Mouse (Mus musculus): Measurements from ENCODE around the gene Rbp2.
A peak's percentile ranks its signal among the peaks of the same experiment; 100 is the strongest.

Rbp2 gene

DNA sequence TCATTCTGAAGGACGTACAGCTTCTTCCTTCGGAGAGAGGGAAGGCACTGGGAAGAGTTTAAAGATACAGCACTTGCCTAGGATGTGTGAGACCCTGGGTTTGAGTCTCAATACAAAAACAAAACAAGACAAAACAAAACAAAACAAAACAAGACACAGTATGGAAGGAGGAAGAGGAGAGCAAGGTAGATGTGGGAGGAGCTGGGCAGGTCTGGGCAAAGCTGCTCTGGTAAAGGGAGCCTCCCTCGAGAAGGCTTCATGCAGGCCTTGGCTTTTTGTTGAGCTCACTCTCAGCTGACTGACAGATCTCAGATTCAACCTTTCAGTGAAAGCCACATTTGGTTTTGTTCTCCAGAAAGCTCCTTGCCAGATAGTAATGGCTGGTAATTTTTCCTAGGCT, at the start of gene Rbp2:
Gene Rbp2, plus strand, starts transcription at position 301 of the 400 bp plus-strand sequence.
- no peak for DNase-seq (ENCODE audit: low spot score)

DNA sequence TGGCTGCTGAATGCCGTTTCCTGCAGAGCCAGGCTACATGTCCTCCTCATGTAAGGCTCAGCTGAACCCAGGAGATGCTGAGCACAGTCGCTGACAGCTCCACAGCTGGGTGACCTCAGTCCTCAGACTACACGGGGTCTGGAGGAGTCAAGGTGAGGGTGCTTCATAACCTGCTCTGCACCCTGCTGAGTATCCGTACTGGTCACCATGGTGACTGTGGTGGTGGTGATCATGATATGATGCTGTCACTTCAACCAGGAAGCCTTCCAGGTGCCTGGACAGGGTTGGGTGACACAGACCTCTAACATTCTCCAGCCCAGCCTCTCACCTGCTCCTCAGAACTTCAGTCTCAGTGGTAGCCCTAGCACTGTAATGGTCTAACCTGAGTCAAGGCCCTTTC, 48.1 kb upstream of the Rbp2 start:
- no peak for DNase-seq (ENCODE audit: low spot score)

GRCm38 (mm10) chr9:98439091-98439490, 46.8 kb upstream of the Rbp2 start:
- no peak for DNase-seq (ENCODE audit: low spot score)

DNA sequence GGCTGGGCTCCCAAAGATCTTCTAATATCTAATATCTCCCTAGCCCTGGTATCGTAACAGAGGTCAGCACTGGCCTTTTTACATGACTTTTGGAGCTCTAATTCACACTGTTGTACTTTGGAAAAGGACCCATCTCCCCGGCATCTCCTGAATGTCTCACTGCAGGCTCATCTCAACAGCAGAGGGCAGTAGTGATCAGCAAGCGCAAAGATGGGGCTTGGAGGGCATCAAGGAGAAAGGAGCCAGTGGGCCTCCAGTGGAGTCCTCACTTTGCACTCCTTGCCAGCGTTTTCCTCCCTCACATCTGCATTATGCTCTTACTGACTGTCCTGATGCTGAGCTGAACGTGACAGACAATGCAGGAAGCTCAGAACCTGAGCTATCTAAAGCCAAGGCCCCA, 43.3 kb upstream of the Rbp2 start:
- DNase-seq (ENCODE audit: low spot score), result peak; percentile 15

GRCm38 (mm10) chr9:98445359-98446149, 40.4 kb upstream of the Rbp2 start:
- no peak for DNase-seq (ENCODE audit: low spot score)

GRCm38 (mm10) chr9:98450976-98451375, 34.9 kb upstream of the Rbp2 start:
- DNase-seq (ENCODE audit: low spot score), result no peak

DNA sequence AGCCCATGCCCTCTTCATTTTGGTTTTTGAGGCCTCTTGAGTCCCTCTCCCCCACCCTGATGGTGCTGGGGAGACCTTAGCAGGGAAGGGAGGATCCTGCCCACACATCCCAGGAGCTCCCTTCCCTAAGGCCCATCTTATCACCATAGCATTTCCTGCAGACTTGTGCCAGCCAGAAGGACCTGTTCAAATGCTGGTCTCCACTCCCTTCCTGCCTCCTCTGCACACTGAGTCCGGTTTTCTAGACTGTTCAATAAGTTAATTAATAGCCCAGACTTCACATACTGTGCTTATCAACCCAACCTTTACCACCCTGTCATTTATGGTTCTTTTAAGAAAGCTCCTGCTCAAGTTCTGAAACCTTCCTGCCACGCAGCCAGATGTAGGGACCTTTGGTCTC, 19.2 kb upstream of the Rbp2 start:
- DNase-seq (ENCODE audit: low spot score), result no peak

- DNase-seq (ENCODE audit: low spot score), result no peak
These were observed 5.7 kb upstream of the Rbp2 start for GRCm38 (mm10) chr9:98480172-98480749.

GRCm38 (mm10) chr9:98482256-98482655, 3.7 kb upstream of the Rbp2 start:
- DNase-seq (ENCODE audit: low spot score), result no peak

GRCm38 (mm10) chr9:98485020-98485419, 895 bp upstream of the Rbp2 start:
- DNase-seq (ENCODE audit: low spot score), result no peak

DNA sequence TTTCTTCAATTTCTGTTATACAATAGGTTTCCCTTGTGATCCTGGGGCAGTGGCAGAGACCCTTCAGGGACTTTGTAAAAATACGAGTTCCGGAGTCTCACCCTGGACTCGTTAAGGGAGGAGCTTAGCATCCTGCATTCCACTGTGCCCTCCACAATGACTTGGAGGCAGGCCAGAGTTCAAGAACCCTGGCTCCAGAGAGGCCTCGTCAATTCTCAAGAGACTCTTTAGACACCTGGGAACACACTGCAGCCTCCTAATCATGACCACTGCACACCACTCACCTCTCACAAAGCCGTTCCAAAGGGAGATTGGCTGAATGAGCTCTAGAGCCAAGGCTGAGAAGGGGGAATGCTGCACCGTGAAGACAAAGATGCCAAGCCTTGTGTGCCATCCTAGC, 1.4 kb downstream of the Rbp2 start:
- no peak for DNase-seq (ENCODE audit: low spot score)

GRCm38 (mm10) chr9:98489532-98489931, 3.6 kb downstream of the Rbp2 start:
- peak; percentile 63 for DNase-seq (ENCODE audit: low spot score)

GRCm38 (mm10) chr9:98490128-98490527, 4.2 kb downstream of the Rbp2 start:
- DNase-seq (ENCODE audit: low spot score), result no peak

DNA sequence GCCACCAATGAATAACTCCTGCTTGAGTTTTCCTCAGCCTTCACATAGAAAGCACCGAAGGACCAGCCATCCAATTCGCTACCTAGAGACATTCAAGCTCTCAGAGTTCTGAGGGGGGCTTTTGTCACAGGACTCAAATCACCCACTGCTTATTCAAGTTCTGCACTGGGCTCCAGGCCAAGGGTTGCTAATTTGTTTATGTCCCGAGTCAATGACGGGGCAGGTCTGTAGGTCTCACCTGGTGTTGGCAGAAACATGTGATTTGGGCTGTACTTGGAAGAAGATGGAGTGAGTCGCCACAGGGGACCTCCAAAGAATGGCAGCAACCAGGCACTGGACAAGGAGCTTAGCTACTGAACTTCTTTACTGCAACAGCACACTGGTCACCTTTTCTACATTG, 5.2 kb downstream of the Rbp2 start:
- DNase-seq (ENCODE audit: low spot score), result no peak

- no peak for DNase-seq (ENCODE audit: low spot score)
These were observed 6.3 kb downstream of the Rbp2 start for GRCm38 (mm10) chr9:98492212-98492611.

GRCm38 (mm10) chr9:98492821-98493220, 6.9 kb downstream of the Rbp2 start:
- DNase-seq (ENCODE audit: low spot score), result no peak

DNA sequence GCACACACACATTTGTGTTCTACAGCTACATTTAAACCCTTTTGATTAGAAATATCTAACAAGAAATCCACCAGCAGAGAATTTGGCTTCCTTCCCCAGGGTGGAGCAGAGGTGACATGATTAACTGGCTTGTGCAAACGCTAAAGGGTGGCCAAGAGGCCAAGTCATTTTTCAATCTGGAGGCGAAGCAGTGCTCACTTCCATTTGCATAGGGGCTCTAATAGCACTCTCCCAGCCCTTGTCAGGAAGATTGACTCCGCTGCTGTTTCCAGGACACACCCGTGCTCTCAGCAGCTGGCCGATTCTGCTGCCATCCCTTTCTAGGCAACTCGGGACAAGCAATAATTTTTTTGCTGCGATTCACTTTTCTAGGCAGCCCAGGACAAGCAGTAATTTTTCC, 11.2 kb downstream of the Rbp2 start:
- DNase-seq (ENCODE audit: low spot score), result no peak

GRCm38 (mm10) chr9:98497990-98498389, 12.1 kb downstream of the Rbp2 start:
- DNase-seq (ENCODE audit: low spot score), result no peak

GRCm38 (mm10) chr9:98498717-98499268, 12.9 kb downstream of the Rbp2 start:
- no peak for DNase-seq (ENCODE audit: low spot score)

GRCm38 (mm10) chr9:98499601-98500000, 13.7 kb downstream of the Rbp2 start:
- DNase-seq (ENCODE audit: low spot score), result no peak

DNA sequence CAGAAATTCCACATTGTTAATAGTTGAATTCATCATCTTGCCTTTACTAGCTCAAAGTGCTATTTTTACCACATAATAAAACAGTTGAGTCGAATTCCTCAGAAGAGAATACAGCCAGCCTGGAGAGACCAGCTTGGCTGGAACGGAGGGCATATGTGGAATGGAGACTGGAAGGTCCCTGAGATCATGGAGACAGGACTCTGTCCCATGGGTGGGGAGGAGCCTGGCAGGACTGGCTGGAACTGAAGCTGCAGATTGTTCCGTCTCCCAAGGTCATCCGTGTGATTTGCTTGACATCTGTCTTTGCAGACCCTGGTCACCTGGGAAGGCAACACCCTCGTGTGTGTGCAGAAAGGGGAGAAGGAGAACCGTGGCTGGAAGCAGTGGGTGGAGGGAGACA, 21.6 kb downstream of the Rbp2 start:
- no peak for DNase-seq (ENCODE audit: low spot score)

GRCm38 (mm10) chr9:98510363-98511055, 24.6 kb downstream of the Rbp2 start:
- DNase-seq (ENCODE audit: low spot score), result no peak

DNA sequence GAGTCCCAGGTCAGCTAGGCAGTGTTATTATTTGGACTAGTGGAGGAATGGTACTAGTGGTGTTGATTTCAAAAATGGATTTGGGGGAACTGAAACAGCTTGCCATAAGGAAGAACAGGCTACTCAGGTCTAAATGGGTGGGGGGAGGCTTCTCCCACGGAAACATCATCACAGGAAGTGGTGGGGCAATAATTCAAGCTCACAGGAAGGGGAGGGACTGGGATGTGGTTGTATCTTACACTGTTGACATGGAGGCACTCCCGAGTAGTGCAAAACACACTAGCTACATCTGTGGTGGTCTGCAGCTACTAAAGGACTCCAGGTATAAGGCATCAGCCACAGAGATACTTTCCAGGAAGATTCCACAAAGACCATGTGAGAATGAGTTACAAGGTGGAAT, 38.0 kb downstream of the Rbp2 start:
- no peak for DNase-seq (ENCODE audit: low spot score)

Data from c-Kit-positive CD71-positive TER-119-positive erythroid progenitor cells, embryonic 14.5 days (primary cell).